Mouse (Mus musculus): Measurements from ENCODE around the gene Ttc37. TPM values are rescaled to one million over a fixed set of nuclear protein-coding genes. Genes with fewer than 3 reads are reported as not detected.

The Ttc37 gene
- polyA plus RNA-seq, 1 experiment from 2014 or later = 8.0 TPM

DNA sequence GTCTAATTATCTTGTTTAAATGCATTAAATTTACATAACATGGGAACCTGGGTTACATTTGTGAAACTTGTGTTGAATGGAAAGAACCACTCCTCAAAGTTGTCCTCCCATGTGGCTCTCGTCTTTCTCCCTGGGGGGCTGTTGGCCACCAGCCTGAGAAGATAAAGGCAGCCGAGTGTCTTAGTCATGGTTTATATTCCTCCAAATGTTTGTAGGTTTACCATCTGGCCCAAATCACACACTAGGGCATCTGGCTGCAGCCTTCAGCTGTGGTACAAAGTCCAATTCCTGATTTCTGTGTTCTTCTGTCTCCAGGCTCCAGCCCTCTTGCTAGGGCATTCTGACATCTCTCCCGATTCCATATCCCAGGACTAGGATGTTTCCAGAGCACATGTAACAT, 91.7 kb downstream of the Ttc37 start:
- 78% methylated on average over 3 of the region's 3 CpGs for WGBS
- H3K4me1 ChIP-seq (ENCODE audit: control insufficient read depth, insufficient read depth, low read length) = no peaks in the 10 kb centered on the region
- H3K27me3 ChIP-seq (ENCODE audit: control insufficient read depth, insufficient read depth, low read length) = no peaks in the 10 kb centered on the region
- H3K27ac ChIP-seq (ENCODE audit: low read length) = no peak overlapping the region
- H3K4me2 ChIP-seq (ENCODE audit: low read depth, low read length) = no peak overlapping the region
- H3K4me3 ChIP-seq (ENCODE audit: low read length) = no peak overlapping the region
- peaks cover 33% of the 10 kb centered on the region for H3K36me3 ChIP-seq (ENCODE audit: control insufficient read depth, insufficient read depth)
- no peaks in the 10 kb centered on the region for H3K9me3 ChIP-seq (replicated peaks; ENCODE audit: control insufficient read depth, low read length)
- no peak overlapping the region for H3K9ac ChIP-seq (ENCODE audit: low read length)
- ATAC-seq (replicated peaks; ENCODE audit: extremely low read depth, insufficient read depth, low FRiP score) = no peak

GRCm38 (mm10) chr13:76194937-76195336, 96.4 kb downstream of the Ttc37 start:
- H3K27me3 ChIP-seq (ENCODE audit: control insufficient read depth, insufficient read depth, low read length) = no peaks in the 10 kb centered on the region
- H3K9ac ChIP-seq (ENCODE audit: low read length) = no peak overlapping the region
- H3K4me1 ChIP-seq (ENCODE audit: control insufficient read depth, insufficient read depth, low read length) = no peaks in the 10 kb centered on the region
- ATAC-seq (replicated peaks; ENCODE audit: extremely low read depth, insufficient read depth, low FRiP score) = no peak
- no peak overlapping the region for H3K4me2 ChIP-seq (ENCODE audit: low read depth, low read length)
- H3K36me3 ChIP-seq (ENCODE audit: control insufficient read depth, insufficient read depth) = peaks cover 25% of the 10 kb centered on the region
- H3K9me3 ChIP-seq (replicated peaks; ENCODE audit: control insufficient read depth, low read length) = no peaks in the 10 kb centered on the region
- H3K4me3 ChIP-seq (ENCODE audit: low read length) = no peak overlapping the region
- H3K27ac ChIP-seq (ENCODE audit: low read length) = no peak overlapping the region

DNA sequence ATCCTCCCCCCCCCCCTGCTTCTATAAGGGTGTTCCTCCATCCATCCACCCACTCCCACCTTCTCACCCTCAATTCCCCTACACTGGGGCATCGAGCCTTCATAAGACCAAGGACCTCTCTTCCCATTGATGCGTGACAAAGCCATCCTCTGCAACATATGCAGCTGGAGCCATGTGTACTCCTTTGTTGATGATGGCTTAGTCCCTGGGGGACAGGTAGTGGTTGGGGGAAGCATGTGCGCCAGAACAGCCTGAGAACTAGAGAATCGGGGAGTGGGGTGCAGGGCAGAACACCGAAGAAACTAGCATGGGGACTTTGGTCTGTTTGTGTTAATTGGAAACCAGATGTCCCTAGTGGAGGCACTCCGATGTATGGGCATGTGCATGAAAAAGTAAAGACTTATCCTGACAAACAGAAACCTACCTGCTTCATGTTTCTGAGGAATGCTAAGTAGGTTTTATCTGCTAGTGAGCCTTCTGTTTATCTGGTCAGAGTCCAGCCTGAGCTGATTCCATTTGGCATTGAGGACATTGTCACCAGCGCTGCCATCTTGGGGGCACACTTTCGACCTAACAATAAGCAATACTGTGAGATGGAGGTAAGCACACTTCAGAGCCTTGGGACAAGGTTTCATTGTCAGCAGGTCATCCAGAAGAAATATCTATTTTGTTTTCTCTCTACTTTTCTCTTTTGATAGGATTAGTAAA, 97.1 kb downstream of the Ttc37 start:
- ATAC-seq (replicated peaks; ENCODE audit: extremely low read depth, insufficient read depth, low FRiP score) = no peak
- 92% methylated on average over 8 of the region's 8 CpGs for WGBS

DNA sequence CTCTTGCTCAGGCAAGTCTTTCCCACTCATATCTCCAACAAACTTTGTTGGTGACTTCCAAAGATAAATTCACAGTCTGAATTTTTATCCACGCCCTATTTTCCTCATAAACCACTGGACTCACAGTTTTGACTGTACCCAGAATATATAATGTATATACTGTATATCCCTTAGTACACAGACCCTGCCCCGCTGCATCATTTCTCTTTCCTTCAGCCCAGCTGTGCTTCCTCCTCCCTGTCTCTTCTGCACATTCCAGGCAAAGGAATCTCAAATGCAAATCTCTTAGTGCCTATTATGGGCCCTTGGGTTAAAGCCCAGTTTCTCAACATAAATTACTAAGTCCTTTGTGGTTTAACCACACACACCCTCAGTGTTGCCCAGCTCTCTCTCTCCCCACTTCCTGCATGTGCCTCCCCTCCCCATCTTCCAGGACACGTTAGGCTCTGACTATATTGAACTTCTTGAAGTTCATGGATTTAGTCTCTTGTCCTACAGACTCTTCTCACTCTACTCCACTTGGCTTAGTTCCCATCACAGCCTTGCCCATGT, 98.8 kb downstream of the Ttc37 start:
- Histone ChIP-seq H3K27me3 (ENCODE audit: control insufficient read depth, insufficient read depth, low read length) (no peaks in the 10 kb centered on the region), H3K4me3 (ENCODE audit: low read length) (no peak overlapping the region), H3K4me1 (ENCODE audit: control insufficient read depth, insufficient read depth, low read length) (no peaks in the 10 kb centered on the region), H3K27ac (ENCODE audit: low read length) (no peak overlapping the region), H3K9me3 (replicated peaks; ENCODE audit: control insufficient read depth, low read length) (no peaks in the 10 kb centered on the region), H3K9ac (ENCODE audit: low read length) (no peak overlapping the region), H3K4me2 (ENCODE audit: low read depth, low read length) (no peak overlapping the region), H3K36me3 (ENCODE audit: control insufficient read depth, insufficient read depth) (peaks cover 7% of the 10 kb centered on the region; the same call in 1 of the 2 replicates)
- WGBS = 71% methylated on average over 3 of the region's 3 CpGs
- no peak for ATAC-seq (replicated peaks; ENCODE audit: extremely low read depth, insufficient read depth, low FRiP score)

More for the DNA sequence above, 97.1 kb downstream of the Ttc37 start:
- H3K36me3 ChIP-seq (ENCODE audit: control insufficient read depth, insufficient read depth) = peaks cover 20% of the 10 kb centered on the region
- H3K9me3 ChIP-seq (replicated peaks; ENCODE audit: control insufficient read depth, low read length) = no peaks in the 10 kb centered on the region
- H3K27ac ChIP-seq (ENCODE audit: low read length) = no peak overlapping the region
- no peak overlapping the region for H3K4me3 ChIP-seq (ENCODE audit: low read length)
- no peaks in the 10 kb centered on the region for H3K27me3 ChIP-seq (ENCODE audit: control insufficient read depth, insufficient read depth, low read length)
- no peak overlapping the region for H3K4me2 ChIP-seq (ENCODE audit: low read depth, low read length)
- H3K4me1 ChIP-seq (ENCODE audit: control insufficient read depth, insufficient read depth, low read length) = no peaks in the 10 kb centered on the region
- H3K9ac ChIP-seq (ENCODE audit: low read length) = no peak overlapping the region

- Histone ChIP-seq H3K27me3 (ENCODE audit: control insufficient read depth, insufficient read depth, low read length) (no peaks in the 10 kb centered on the region), H3K4me2 (ENCODE audit: low read depth, low read length) (no peak overlapping the region), H3K36me3 (ENCODE audit: control insufficient read depth, insufficient read depth) (peaks cover 5% of the 10 kb centered on the region; the same call in 1 of the 2 replicates), H3K9ac (ENCODE audit: low read length) (no peak overlapping the region), H3K9me3 (replicated peaks; ENCODE audit: control insufficient read depth, low read length) (no peaks in the 10 kb centered on the region), H3K27ac (ENCODE audit: low read length) (no peak overlapping the region), H3K4me3 (ENCODE audit: low read length) (no peak overlapping the region), H3K4me1 (ENCODE audit: control insufficient read depth, insufficient read depth, low read length) (no peaks in the 10 kb centered on the region)
- ATAC-seq (replicated peaks; ENCODE audit: extremely low read depth, insufficient read depth, low FRiP score) = no peak
- 69% methylated on average over 4 of the region's 4 CpGs for WGBS
Measured at GRCm38 (mm10) chr13:76199943-76200342, 101.4 kb downstream of the Ttc37 start.

DNA sequence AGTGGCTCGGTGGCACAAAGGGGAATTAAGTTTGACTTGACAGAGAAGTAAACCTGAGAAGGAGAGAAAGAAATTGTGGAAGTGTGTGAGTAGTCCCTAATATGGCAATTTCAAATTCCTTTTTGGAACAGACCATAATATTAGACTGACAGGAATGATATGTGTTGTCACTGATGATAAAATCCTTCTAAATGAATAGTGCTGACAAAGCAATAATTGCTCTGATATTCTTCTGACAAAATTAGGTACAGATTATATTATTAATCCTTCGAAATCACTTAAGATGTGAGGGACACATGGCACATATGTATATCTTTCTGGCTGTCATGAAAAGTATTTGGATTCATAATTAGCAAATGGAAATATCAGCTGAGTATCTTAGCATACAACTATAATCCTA, 116.4 kb downstream of the Ttc37 start:
- Histone ChIP-seq H3K4me2 (ENCODE audit: low read depth, low read length) (no peak overlapping the region), H3K4me1 (ENCODE audit: control insufficient read depth, insufficient read depth, low read length) (no peaks in the 10 kb centered on the region), H3K27me3 (ENCODE audit: control insufficient read depth, insufficient read depth, low read length) (no peaks in the 10 kb centered on the region), H3K4me3 (ENCODE audit: low read length) (no peak overlapping the region), H3K9ac (ENCODE audit: low read length) (no peak overlapping the region), H3K9me3 (replicated peaks; ENCODE audit: control insufficient read depth, low read length) (no peaks in the 10 kb centered on the region), H3K36me3 (ENCODE audit: control insufficient read depth, insufficient read depth) (no peaks in the 10 kb centered on the region), H3K27ac (ENCODE audit: low read length) (no peak overlapping the region)
- no peak for ATAC-seq (replicated peaks; ENCODE audit: extremely low read depth, insufficient read depth, low FRiP score)
- 77% methylated on average over 2 of the region's 2 CpGs for WGBS

GRCm38 (mm10) chr13:76215397-76215796, 116.9 kb downstream of the Ttc37 start:
- Histone ChIP-seq H3K4me1 (ENCODE audit: control insufficient read depth, insufficient read depth, low read length) (no peaks in the 10 kb centered on the region), H3K27ac (ENCODE audit: low read length) (no peak overlapping the region), H3K9ac (ENCODE audit: low read length) (no peak overlapping the region), H3K36me3 (ENCODE audit: control insufficient read depth, insufficient read depth) (no peaks in the 10 kb centered on the region), H3K4me2 (ENCODE audit: low read depth, low read length) (no peak overlapping the region), H3K4me3 (ENCODE audit: low read length) (no peak overlapping the region), H3K27me3 (ENCODE audit: control insufficient read depth, insufficient read depth, low read length) (no peaks in the 10 kb centered on the region), H3K9me3 (replicated peaks; ENCODE audit: control insufficient read depth, low read length) (no peaks in the 10 kb centered on the region)
- WGBS = 49% methylated on average over 2 of the region's 2 CpGs
- ATAC-seq (replicated peaks; ENCODE audit: extremely low read depth, insufficient read depth, low FRiP score) = no peak

Other genes starting within 250 kb of the Ttc37 start
- gene Rhobtb3, start 154.8 kb upstream of the Ttc37 start, polyA plus RNA-seq (2015; fragmentation: Nextera tagmentation; extraction: Ambion mirVana) = 16.4 and 19.7 TPM in 2 replicates
- gene Spata9, start 131.6 kb upstream of the Ttc37 start, polyA plus RNA-seq (2015; fragmentation: Nextera tagmentation; extraction: Ambion mirVana) = 0.14 and 0.37 TPM in 2 replicates
- gene Rfesd, start 80.0 kb upstream of the Ttc37 start, polyA plus RNA-seq (2015; fragmentation: Nextera tagmentation; extraction: Ambion mirVana) = 11.7 and 12.0 TPM in 2 replicates
- gene Gpr150, start 41.7 kb upstream of the Ttc37 start, polyA plus RNA-seq (2015; fragmentation: Nextera tagmentation; extraction: Ambion mirVana) = 0.08 TPM in 1 of 2 replicates, not detected in the other
- gene Arsk, start 74 bp upstream of the Ttc37 start, polyA plus RNA-seq (2015; fragmentation: Nextera tagmentation; extraction: Ambion mirVana) = 3.7 and 4.5 TPM in 2 replicates
- 0.21 TPM in 1 of 2 replicates, not detected in the other for gene Fam81b, start 206.3 kb downstream of the Ttc37 start, polyA plus RNA-seq (2015; fragmentation: Nextera tagmentation; extraction: Ambion mirVana)